Mouse (Mus musculus) gastrocnemius, postnatal 4 days (tissue): Measurements from ENCODE around the gene Gm49318. TPM values are rescaled to one million over a fixed set of nuclear protein-coding genes. Genes with fewer than 3 reads are reported as not detected.

Experiments
- DNase-seq, 2 experiments: peaks; one replicate each; pipeline ENCODE4 v3.0.0; 2021 to 2022; ENCODE audit warnings: low spot score in 2 of 2, mixed read lengths in 2 of 2
- total RNA-seq, 2 experiments: library from RNA; stranded (reverse); gene quantifications; 2 replicates each; pipeline ENCODE4 v1.2.3; 2021

Gene Gm49318
- total RNA-seq, 2 experiments from 2014 or later: 0.54 TPM; not detected in 1

- DNase-seq: no peak
Measured at GRCm38 (mm10) chr9:22035300-22036044, 35.6 kb downstream of the Gm49318 start.

- no peak for DNase-seq
Measured at GRCm38 (mm10) chr9:22030386-22030785, 40.7 kb downstream of the Gm49318 start.

GRCm38 (mm10) chr9:22028467-22028866, 42.6 kb downstream of the Gm49318 start:
- no peak for DNase-seq

- no peak for DNase-seq
Measured at GRCm38 (mm10) chr9:22024592-22024991, 46.5 kb downstream of the Gm49318 start.

GRCm38 (mm10) chr9:22017208-22017825, 53.7 kb downstream of the Gm49318 start:
- DNase-seq: no peak

- no peak for DNase-seq
Measured at GRCm38 (mm10) chr9:22016245-22016644, 54.8 kb downstream of the Gm49318 start.

- DNase-seq: no peak
Measured at GRCm38 (mm10) chr9:22012731-22013130, 58.3 kb downstream of the Gm49318 start.

GRCm38 (mm10) chr9:22011055-22011454, 60.0 kb downstream of the Gm49318 start:
- no peak for DNase-seq

- no peak for DNase-seq
Measured at GRCm38 (mm10) chr9:22004546-22004945, 66.5 kb downstream of the Gm49318 start.

- DNase-seq: peak; percentile 29 to 49
Measured at GRCm38 (mm10) chr9:22003163-22003554, 67.9 kb downstream of the Gm49318 start.

GRCm38 (mm10) chr9:22002194-22003162, 68.6 kb downstream of the Gm49318 start, which contains the start of the genes Ccdc151 and Prkcsh:
Ccdc151 (minus strand) TSS chr9:22002634.
Prkcsh (plus strand) TSS chr9:22002806.
- DNase-seq: peak; percentile 96 to 98

- DNase-seq: no peak
Measured at GRCm38 (mm10) chr9:22001633-22002032, 69.4 kb downstream of the Gm49318 start.

- no peak for DNase-seq
Measured at GRCm38 (mm10) chr9:22000296-22000695, 70.8 kb downstream of the Gm49318 start.

GRCm38 (mm10) chr9:21996178-21996867, 74.7 kb downstream of the Gm49318 start:
- DNase-seq: no peak

- DNase-seq: no peak
Measured at GRCm38 (mm10) chr9:21992227-21992626, 78.8 kb downstream of the Gm49318 start.

- DNase-seq: peak in 1 of 2 experiments; percentile 38
Measured at GRCm38 (mm10) chr9:21989230-21990110, 81.6 kb downstream of the Gm49318 start, which contains the start of gene Rgl3. Rgl3 (minus strand) TSS chr9:21989446.

GRCm38 (mm10) chr9:21988421-21989101, 82.5 kb downstream of the Gm49318 start:
- no peak for DNase-seq

- no peak for DNase-seq
Measured at GRCm38 (mm10) chr9:21987592-21988342, 83.3 kb downstream of the Gm49318 start.
